Mouse (Mus musculus) intestine, embryonic 14.5 days (tissue): Measurements from ENCODE around the gene Stk10. TPM values are rescaled to one million over a fixed set of nuclear protein-coding genes. Genes with fewer than 3 reads are reported as not detected.

Source experiments
- ATAC-seq: fragments of 200-750 bp; cut with Nextera tagmentation; replicated peaks from 2 replicates; pipeline ENCODE4 v1.8.0; 2017; ENCODE audit warnings: low read depth, moderate number of reproducible peaks, moderate TSS enrichment, moderate library complexity; ENCODE audit not compliant: low FRiP score, low TSS enrichment
- DNase-seq: peaks from one replicate; pipeline ENCODE4 v3.0.0-alpha.2; 2018; ENCODE audit warnings: low spot score
- H3K27ac ChIP-seq: fragments of 300-500 bp; sonication (generic); 2 replicates; pipeline ENCODE4 v1.5.1; 2014; ENCODE audit warnings: low read depth, mild to moderate bottlenecking, control low read depth
- H3K27me3 ChIP-seq: fragments of 300-500 bp; sonication (generic); replicated peaks from 2 replicates; pipeline ENCODE4 v1.6.1; 2014; ENCODE audit warnings: low read length, control low read depth; ENCODE audit not compliant: control insufficient read depth, insufficient read depth
- H3K36me3 ChIP-seq: fragments of 300-500 bp; sonication (generic); 2 replicates; pipeline ENCODE4 v1.6.1; 2014; ENCODE audit warnings: low read length, control low read depth; ENCODE audit not compliant: control insufficient read depth, insufficient read depth
- H3K4me1 ChIP-seq: fragments of 300-500 bp; sonication (generic); replicated peaks from 2 replicates; pipeline ENCODE4 v1.6.1; 2014; ENCODE audit warnings: low read length, control low read depth, mixed read lengths; ENCODE audit not compliant: control insufficient read depth, insufficient read depth
- H3K4me2 ChIP-seq: fragments of 300-500 bp; sonication (generic); 2 replicates; pipeline ENCODE4 v1.6.1; 2014; ENCODE audit warnings: low read length
- H3K4me3 ChIP-seq: fragments of 300-500 bp; sonication (generic); 2 replicates; pipeline ENCODE4 v1.5.1; 2014; ENCODE audit warnings: low read depth, low read length, control low read depth, mixed read lengths
- H3K9ac ChIP-seq: fragments of 300-500 bp; sonication (generic); 2 replicates; pipeline ENCODE4 v1.6.1; 2014; ENCODE audit warnings: mild to moderate bottlenecking, low read length
- H3K9me3 ChIP-seq: fragments of 300-500 bp; sonication (generic); 2 replicates; pipeline ENCODE4 v1.6.1; 2016; ENCODE audit warnings: low read length, control low read depth; ENCODE audit not compliant: control insufficient read depth
- WGBS: fragments of 180-500 bp; shearing (Covaris S2); extraction: QIAGEN DNeasy Blood & Tissue Kit; methylation state at CpG from one replicate; pipeline ENCODE4 v1.1.7; 2014; 5-methylcytosine and 5-hydroxymethylcytosine counted together
- polyA plus RNA-seq: library from polyadenylated mRNA; unstranded; fragments of >200 nt; fragmentation: Nextera tagmentation; extraction: Ambion mirVana; gene quantifications from 2 replicates; pipeline ENCODE4 v1.2.1, GENCODE M21; 2014

Gene Stk10
- polyA plus RNA-seq, 1 experiment from 2014 or later: 3.0 TPM

DNA sequence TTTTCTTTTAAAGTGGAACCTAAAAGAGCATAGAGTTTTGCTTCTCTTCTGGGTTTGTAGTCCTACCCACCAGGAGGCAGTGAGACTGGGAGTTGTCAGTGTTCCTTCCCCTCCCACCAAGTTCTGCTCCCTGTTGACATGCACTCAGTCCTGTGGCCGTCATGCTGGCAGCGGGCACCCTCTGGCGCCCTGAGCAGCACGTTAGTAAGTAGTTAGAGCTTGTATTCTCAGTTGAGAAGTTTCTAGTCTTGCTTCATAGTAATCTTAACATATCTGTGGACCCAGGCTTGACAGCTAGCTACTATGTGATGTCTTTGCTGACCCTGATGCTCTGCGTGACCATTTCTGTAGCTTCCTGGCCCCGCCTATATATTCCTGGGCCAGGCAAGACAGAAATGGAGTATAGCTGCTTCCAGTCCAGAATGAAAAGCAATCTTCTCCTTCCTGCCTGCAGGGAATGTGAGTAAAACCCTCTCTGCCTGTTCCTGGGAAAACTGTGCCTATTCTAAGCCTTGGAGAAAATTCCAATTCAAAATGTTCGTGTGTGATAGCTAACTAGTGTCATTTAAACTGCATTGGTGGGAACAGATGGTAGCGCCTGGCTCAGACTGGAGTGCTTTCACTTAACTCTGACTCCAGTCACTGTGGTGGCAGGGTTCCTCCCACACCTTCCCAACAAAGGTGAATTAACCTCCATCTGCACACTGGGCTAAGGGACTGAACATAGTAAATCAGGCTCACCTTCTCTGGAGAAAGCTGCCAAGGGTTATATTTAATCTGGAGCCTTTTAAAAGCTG is 16.0 kb upstream of the Stk10 start:
- no peaks in the 10 kb centered on the region for H3K9me3 ChIP-seq
- no peaks in the 10 kb centered on the region for H3K4me1 ChIP-seq
- no peak overlapping the region for H3K4me2 ChIP-seq
- no peaks in the 10 kb centered on the region for H3K27me3 ChIP-seq
- DNase-seq (peak; percentile 24), ATAC-seq (no peak)
- no peak overlapping the region for H3K4me3 ChIP-seq
- peaks cover 33% of the 10 kb centered on the region for H3K36me3 ChIP-seq
- H3K9ac ChIP-seq: no peak overlapping the region
- H3K27ac ChIP-seq: no peak overlapping the region
- 87% methylated on average over 8 of the region's 8 CpGs for WGBS

DNA sequence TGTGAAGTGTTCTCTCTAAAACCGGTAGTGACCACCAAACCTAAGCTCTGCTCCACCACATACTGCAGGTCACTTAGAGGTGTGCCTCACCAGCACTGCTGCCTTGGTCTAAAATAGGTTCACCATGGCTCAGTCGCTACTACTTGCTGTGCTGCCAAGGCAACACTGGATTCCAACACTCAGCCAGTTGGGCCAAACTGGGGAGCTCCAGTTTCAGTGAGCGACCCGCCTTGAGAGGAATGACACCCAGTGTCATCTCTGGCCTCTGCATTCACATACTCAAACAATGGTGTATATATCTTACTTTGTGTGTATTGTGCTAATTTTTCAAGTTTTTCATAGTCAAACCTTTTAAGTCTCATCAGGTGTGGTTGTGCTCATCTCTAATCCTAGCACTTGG is 14.3 kb upstream of the Stk10 start:
- Histone ChIP-seq H3K27ac (no peak overlapping the region), H3K27me3 (no peaks in the 10 kb centered on the region), H3K4me2 (no peak overlapping the region), H3K4me1 (no peaks in the 10 kb centered on the region), H3K36me3 (peaks cover 33% of the 10 kb centered on the region), H3K9ac (no peak overlapping the region), H3K9me3 (no peaks in the 10 kb centered on the region), H3K4me3 (no peak overlapping the region)
- no peak for ATAC-seq
- DNase-seq: peak; percentile 29
- 91% methylated on average over 4 of the region's 4 CpGs for WGBS

DNA sequence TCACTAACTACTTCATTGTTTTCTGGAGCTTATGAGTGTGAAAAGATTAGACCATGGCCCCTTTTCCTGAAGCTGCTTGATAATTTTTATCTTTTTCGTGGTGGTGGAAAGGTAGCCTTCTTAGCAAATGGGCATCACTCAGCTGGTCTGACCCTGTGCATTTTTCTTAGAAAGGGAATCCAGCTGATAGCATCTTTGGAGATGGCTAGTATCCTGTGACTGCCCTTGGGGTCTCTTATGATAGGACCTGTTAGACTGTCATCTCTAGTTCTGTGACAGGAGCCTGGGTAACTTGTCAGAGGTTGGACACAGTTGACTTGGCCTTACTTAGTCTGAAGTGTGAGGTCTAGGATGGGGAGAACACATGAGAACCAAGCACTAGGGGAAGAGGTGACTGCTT is 13.8 kb upstream of the Stk10 start:
- ATAC-seq: no peak
- DNase-seq: peak; percentile 42
- Histone ChIP-seq H3K9me3 (no peaks in the 10 kb centered on the region), H3K4me2 (no peak overlapping the region), H3K4me1 (no peaks in the 10 kb centered on the region), H3K4me3 (no peak overlapping the region), H3K27ac (no peak overlapping the region), H3K27me3 (no peaks in the 10 kb centered on the region), H3K9ac (no peak overlapping the region), H3K36me3 (peaks cover 35% of the 10 kb centered on the region)
- 83% methylated on average over 1 of the region's 1 CpGs for WGBS

DNA sequence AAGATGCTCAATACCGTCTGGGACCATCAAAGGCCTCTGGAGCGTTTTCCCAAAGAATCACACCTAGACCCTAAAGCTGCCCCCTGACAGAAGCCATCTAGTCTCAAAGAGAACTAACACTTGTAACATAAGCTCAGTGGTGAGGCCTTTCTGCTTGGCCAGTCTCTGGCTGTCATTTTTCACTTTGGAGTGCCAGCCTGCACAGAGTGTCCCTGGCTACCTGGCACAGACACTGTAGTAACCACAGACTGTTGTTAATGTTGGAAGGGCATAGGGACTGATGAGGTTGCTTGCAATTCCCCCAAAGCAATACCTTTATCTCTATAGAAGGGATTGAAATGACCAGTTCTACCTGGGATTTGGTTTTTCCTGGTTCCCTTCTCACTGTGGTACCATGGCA is 11.9 kb upstream of the Stk10 start:
- Histone ChIP-seq H3K27me3 (no peaks in the 10 kb centered on the region), H3K4me1 (no peaks in the 10 kb centered on the region), H3K36me3 (peaks cover 32% of the 10 kb centered on the region), H3K9ac (no peak overlapping the region), H3K4me2 (no peak overlapping the region), H3K4me3 (no peak overlapping the region), H3K27ac (no peak overlapping the region), H3K9me3 (no peaks in the 10 kb centered on the region)
- ATAC-seq (no peak), DNase-seq (peak; percentile 32)
- WGBS: 82% methylated on average over 2 of the region's 2 CpGs

DNA sequence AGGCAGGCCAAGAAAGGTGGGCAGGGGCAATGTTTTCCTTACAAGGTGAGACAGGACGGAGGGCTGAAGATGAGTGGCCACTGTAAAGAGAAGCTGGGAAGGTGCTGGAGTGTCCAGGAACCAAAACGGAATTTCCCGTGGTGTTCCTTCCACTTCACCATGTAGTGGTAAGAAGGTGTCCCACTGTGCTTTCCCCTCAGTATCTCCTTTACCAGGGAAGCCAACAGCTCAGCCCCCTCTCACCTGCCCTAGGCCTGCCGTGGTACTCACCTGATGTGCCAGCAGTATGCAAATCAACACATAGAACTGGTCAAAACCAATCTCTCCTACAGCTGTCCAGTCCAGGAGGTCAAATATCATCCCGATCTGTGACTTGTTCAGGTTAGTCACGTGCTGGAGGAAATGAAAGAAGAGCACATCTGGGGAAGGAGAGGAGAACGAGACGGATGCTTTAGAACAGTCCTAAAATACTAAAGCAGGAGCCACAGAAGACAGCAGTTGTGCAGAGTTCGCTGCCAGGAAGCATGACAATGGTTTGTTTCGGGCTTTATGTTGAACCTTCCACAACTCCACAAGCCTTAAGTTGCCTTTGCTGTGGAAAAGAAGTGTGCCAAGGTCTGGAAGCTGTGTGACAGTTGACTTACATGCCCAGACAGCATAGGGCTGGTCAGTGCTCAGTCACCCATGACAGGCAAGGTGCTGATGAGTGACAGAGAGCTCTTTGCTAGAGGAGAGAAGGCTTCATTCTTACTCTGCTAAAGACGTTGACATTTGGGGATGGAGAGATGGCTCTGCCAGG is 8.8 kb upstream of the Stk10 start:
- no peaks in the 10 kb centered on the region for H3K9me3 ChIP-seq
- no peak for DNase-seq
- no peak overlapping the region for H3K9ac ChIP-seq
- H3K27me3 ChIP-seq: no peaks in the 10 kb centered on the region
- no peak overlapping the region for H3K27ac ChIP-seq
- H3K4me2 ChIP-seq: no peak overlapping the region
- no peak for ATAC-seq
- H3K4me1 ChIP-seq: no peaks in the 10 kb centered on the region
- peaks cover 9% of the 10 kb centered on the region; the same call in 1 of the 2 replicates for H3K36me3 ChIP-seq
- 87% methylated on average over 11 of the region's 11 CpGs for WGBS
- no peak overlapping the region for H3K4me3 ChIP-seq

DNA sequence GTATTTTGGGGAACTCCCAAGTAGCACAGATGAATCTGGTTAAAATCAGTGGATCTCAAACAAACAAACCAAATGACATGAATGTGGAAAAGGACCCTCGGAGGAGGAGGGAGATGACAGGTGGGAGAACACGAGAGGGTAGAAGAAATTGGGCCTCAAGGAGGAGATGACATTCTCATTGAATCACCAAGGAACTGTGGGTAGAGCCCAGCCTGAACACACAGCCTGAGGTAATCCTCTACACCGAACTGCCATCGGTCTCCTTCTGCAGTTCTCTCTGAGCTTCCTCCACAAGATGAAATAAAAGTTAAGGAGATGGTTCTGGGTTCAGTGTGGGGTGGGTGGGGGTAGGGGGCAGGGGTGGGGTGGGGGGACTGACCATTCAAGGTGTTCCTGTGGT is 6.1 kb upstream of the Stk10 start:
- 75% methylated on average over 4 of the region's 4 CpGs for WGBS
- Histone ChIP-seq H3K4me1 (no peaks in the 10 kb centered on the region), H3K27me3 (no peaks in the 10 kb centered on the region), H3K27ac (no peak overlapping the region), H3K9ac (no peak overlapping the region), H3K9me3 (no peaks in the 10 kb centered on the region), H3K4me2 (no peak overlapping the region), H3K4me3 (no peak overlapping the region), H3K36me3 (0 out of 2 replicates have a peak, but pooled peaks cover 4% of the 10 kb centered on the region)
- no peak for ATAC-seq
- no peak for DNase-seq

DNA sequence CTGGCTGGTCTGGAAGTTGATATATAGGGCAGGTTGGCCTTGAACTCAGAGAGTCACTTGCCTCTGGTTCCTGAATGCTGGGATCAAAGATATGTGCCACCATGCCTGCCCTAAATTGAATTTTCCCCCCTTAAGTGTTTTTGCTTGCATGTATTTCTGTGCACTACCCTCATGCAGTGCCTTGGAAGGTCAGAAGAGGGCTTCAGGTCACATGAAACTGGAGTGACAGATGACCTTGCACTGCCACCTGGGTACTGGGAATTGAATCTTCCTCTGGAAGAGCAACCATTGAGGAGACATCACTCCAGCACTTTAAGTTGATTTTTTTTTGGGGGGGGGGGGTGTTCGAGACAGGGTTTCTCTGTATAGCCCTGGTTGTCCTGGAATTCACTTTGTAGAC is 3.0 kb upstream of the Stk10 start:
- Histone ChIP-seq H3K9me3 (no peaks in the 10 kb centered on the region), H3K4me2 (no peak overlapping the region), H3K4me1 (peaks cover 10% of the 10 kb centered on the region; the same call in 1 of the 2 replicates), H3K36me3 (no peaks in the 10 kb centered on the region), H3K27ac (no peak overlapping the region), H3K4me3 (no peak overlapping the region), H3K27me3 (no peaks in the 10 kb centered on the region), H3K9ac (no peak overlapping the region)
- no peak for ATAC-seq
- WGBS: 87% methylated on average over 1 of the region's 1 CpGs
- DNase-seq: no peak

DNA sequence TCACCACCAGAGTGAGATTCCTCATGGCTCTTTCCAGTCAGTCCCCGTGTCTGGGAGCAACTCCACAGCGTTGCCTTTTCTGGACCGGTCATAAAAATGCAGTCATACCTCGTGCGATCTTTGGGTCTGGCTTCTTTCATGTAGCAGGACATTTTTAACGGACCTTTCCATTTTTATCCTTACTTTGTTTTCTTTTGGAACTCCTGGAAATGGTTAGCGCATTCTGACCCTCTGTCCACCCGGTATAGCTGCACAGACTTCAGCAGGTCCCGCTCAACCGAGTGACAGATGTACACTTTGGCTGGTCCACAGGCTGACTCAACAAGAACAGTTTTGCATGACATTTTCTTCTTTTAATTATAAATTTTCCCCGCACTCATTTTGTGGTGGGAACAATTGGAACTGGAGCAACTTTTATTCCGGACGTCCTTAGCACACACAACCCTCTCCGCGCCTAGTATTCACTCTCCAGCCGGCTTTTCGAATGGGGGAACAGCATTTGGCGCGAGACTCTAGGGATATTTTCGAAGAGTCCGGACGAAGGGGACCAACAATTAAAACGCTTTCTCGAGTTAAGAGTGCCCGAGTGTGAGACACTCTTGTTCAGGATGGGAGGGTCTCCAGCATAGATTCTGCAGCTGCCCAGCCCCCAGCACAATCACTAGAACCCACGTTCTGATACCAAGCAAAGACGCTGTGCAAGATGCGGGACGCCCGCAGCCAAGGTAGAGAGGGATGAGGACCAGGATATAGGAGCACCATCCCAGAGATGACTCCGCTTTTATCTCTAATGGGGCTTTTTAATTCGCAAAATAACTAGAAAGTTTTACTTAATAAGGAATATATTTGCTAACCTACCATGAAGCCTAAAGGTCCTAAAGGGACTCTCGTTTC is 987 bp upstream of the Stk10 start, which contains the start of gene Efcab9:
TSS of gene Efcab9 (minus strand) at position 211 of the 894 bp plus-strand sequence.
- peak within 1 kb of the TSS; percentile 53 for H3K9ac ChIP-seq
- H3K4me3 ChIP-seq: peak within 1 kb of the TSS; percentile 61
- H3K4me1 ChIP-seq: peaks cover 10% of the 10 kb centered on the region; the same call in 1 of the 2 replicates
- no peak; the same call in 1 of the 2 replicates for ATAC-seq
- peak; percentile 66 for DNase-seq
- H3K4me2 ChIP-seq: peak within 1 kb of the TSS; percentile 95
- H3K36me3 ChIP-seq: no peaks in the 10 kb centered on the region
- WGBS: 3% methylated on average over 33 of the region's 33 CpGs
- H3K9me3 ChIP-seq: no peaks in the 10 kb centered on the region
- H3K27ac ChIP-seq: no peak within 1 kb of the TSS
- no peaks in the 10 kb centered on the region for H3K27me3 ChIP-seq
